Mouse (Mus musculus) erythroblast, adult 5-6 weeks (primary cell): ENCODE results near the gene Neu1. TPM values are rescaled to one million over a fixed set of nuclear protein-coding genes. Genes with fewer than 3 reads are reported as not detected.

Source experiments
- ATAC-seq: replicated peaks from 2 replicates; pipeline ENCODE4 v1.8.0; 2016; ENCODE audit warnings: moderate number of reproducible peaks, mild to moderate bottlenecking, moderate TSS enrichment, inconsistent platforms; ENCODE audit not compliant: poor library complexity, low FRiP score, severe bottlenecking
- total RNA-seq, 2 experiments: library from RNA; stranded (forward) in 1 of 2; stranded (reverse) in 1 of 2; fragments of 150-400 nt in 1 of 2; fragments of 200-764, 138-1000 nt in 1 of 2; gene quantifications; 2 replicates each; pipeline versions ENCODE4 v1.2.3 to v1.2.4; 2015 to 2017; ENCODE audit warnings: low replicate concordance in 2 of 2

Gene Neu1
- total RNA-seq (2015; ENCODE audit: low replicate concordance): 12.3 and 12.9 TPM in 2 replicates
- total RNA-seq (2017; ENCODE audit: low replicate concordance): 7.0 and 8.7 TPM in 2 replicates

GRCm38 (mm10) chr17:34931061-34931734 lies at the start of gene Neu1:
Gene Neu1 (plus strand): TSS chr17:34931253.
- ATAC-seq: peak; percentile 89

- no peak for ATAC-seq
Measured at GRCm38 (mm10) chr17:34881683-34882310, 49.3 kb upstream of the Neu1 start, which contains the start of gene Gm20547. Gene Gm20547 (minus strand): TSS chr17:34882042.

- no peak for ATAC-seq
Measured at GRCm38 (mm10) chr17:34883332-34883731, 47.7 kb upstream of the Neu1 start.

GRCm38 (mm10) chr17:34884704-34885103 lies 46.3 kb upstream of the Neu1 start:
- no peak for ATAC-seq

GRCm38 (mm10) chr17:34885615-34886014 lies 45.4 kb upstream of the Neu1 start:
- ATAC-seq: no peak

DNA sequence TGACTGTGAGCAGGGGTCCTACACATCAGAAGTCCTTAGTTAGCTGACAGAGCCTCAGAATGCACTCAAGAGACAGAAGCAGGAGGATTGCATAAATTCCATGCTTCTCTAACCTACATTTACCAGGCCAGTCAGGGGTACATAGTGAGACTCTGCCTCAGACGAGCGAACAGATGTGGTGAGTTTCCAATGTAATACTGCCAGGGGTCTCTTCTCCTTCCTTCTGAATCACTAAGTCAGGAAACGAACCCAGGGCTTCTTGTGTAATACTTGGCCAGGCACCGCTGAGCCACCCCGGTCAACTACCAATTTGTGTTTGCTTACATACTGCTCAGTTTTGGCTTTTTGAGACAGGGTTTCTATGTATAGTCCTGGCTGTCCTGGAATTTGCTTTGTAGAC lies 43.1 kb upstream of the Neu1 start:
- ATAC-seq: no peak

GRCm38 (mm10) chr17:34890074-34890743 lies 40.8 kb upstream of the Neu1 start:
- ATAC-seq: no peak

- no peak for ATAC-seq
Measured at GRCm38 (mm10) chr17:34891377-34891776, 39.7 kb upstream of the Neu1 start.

DNA sequence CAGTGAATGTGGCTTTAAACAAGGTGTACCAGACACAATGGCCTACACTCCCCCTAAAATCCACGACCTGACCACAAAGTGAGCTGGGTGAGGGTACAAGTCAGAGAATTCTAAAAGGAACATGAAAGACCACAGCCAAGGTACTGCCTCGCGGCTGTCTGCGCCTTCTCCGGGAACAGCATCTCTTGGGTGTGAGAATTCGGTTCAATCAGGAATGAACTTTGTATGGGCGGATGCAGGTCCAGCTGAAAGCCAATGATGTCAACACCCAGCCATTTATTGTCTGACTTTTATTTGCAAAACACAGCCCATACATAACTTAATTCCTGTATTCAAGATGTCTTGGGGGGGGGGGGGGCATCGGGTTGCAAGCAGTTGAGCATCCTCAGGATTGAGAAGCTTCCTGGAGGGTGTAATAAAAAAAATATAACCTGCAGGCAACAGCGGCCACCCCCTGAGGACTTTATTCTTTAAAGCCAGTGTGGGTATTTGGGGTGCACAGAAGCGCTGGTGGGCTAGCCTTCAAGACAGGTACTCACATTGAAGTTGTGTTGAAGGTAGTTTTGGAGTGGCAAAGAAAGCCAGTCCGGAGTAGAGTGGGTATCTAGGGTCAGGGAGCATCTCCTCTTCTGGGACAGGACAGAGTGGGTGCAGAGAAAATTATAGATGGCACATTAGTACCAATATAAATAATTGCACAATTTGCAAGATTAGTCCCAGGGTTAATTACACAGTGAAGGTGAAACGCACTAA lies 37.8 kb upstream of the Neu1 start:
- no peak for ATAC-seq

DNA sequence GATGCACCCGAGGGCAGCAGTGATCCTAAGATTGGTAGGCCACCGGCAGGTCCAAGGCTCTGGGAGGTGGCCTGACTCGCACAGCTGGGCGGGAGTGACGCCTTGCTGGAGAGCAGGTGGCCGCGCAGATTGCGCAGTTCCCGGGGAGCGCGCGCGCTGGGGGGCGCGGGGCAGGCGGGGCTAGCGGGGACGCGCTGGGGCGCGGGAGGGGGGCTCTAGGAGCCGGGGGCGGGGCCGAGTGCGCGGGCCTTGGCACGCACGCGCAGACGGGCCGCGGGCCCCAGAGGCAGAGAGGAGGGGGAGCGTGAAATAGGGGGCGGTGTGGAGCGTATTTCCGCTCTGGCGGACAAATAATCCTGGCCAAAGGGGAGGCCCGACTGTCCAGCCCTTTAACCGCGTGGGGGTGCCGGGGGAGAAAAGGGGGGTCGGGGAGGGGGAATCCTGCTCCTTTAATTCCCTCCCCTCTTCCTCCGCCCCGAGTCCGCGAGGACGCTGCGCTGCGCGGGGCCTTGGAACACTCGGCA lies 36.9 kb upstream of the Neu1 start:
- peak; percentile 63 for ATAC-seq

- ATAC-seq: no peak
Measured at GRCm38 (mm10) chr17:34894801-34895530, 36.1 kb upstream of the Neu1 start.

GRCm38 (mm10) chr17:34895724-34896123 lies 35.3 kb upstream of the Neu1 start:
- no peak for ATAC-seq

- no peak for ATAC-seq
Measured at GRCm38 (mm10) chr17:34896366-34896765, 34.7 kb upstream of the Neu1 start.

DNA sequence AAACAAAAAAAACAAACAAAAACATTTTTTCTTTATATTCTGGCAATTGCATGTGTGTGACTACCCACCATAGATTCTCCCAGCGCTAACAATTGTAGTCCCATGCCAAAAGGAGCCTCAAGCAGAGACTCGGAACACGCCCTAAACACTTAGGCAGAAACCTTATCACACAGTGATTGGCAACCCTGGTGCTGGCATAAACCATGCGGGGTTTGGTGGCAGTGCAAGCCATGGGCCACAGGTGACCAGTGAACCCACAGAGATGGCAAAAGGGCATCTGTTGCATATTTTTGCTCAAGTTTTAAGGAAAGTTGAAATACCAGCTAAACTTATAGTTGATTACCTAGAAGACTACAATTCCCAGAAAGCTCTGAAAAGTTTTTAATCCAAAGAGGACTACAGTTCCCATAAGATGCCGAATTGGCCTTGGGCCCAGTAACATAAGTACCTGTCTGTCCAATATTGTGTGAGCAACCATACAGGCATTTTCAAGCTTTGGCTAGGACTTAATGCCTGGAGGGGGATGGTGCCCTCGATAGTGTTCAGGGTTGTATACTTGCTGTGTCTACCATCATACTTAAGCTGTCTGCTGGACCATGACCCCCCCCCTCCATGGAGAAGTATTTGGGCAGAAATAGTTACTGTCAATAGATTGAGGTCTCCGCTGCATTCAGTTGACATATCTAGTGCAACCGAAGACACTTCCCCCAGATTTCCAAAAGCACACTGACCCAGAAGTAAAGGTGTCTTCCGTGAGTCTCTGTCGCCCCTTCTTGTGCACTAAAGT lies 33.5 kb upstream of the Neu1 start:
- ATAC-seq: no peak

DNA sequence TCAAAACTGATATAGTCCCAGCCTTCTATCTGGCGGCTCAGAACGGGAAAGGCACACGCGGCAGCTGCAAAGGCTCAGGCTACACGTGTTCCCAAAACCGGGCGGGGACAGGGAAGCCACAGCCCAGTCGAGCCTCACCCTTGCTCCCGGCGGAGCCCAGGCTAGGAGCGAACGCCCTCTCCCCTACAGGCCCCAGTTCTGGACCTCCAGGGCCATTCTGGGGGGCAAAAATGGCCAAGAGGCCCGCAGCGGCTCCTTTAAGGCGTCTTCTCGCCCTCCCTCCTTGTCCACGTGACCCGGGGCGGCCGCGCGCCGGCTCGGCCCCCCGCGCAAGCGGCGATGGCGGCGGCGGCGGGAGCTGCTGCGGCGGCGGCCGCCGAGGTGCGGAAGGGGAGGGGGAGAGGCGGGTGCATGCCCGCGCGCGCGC lies 32.9 kb upstream of the Neu1 start, which contains the start of the genes C2 and Ehmt2:
Gene C2 (minus strand): TSS at position 106 of the 427 bp plus-strand sequence.
Gene Ehmt2 (plus strand): TSS at position 310 of the 427 bp plus-strand sequence.
- ATAC-seq: peak; percentile 60

DNA sequence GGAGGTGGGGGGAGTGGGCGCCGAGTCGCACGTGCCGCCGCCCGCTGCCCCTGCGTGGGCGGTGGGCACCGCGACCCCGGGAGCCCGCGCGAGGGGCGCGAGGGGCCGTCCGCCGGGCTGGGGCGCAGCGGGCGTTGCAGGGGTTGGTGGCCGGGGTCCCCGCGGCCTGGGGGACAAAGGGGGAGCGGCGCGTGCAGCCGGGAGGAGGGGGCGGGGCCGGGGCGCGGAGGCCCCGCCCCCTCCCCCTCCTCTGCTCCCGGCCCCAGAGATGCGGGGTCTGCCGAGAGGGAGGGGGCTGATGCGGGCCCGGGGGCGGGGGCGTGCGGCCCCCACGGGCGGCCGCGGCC lies 32.4 kb upstream of the Neu1 start:
- ATAC-seq: no peak

DNA sequence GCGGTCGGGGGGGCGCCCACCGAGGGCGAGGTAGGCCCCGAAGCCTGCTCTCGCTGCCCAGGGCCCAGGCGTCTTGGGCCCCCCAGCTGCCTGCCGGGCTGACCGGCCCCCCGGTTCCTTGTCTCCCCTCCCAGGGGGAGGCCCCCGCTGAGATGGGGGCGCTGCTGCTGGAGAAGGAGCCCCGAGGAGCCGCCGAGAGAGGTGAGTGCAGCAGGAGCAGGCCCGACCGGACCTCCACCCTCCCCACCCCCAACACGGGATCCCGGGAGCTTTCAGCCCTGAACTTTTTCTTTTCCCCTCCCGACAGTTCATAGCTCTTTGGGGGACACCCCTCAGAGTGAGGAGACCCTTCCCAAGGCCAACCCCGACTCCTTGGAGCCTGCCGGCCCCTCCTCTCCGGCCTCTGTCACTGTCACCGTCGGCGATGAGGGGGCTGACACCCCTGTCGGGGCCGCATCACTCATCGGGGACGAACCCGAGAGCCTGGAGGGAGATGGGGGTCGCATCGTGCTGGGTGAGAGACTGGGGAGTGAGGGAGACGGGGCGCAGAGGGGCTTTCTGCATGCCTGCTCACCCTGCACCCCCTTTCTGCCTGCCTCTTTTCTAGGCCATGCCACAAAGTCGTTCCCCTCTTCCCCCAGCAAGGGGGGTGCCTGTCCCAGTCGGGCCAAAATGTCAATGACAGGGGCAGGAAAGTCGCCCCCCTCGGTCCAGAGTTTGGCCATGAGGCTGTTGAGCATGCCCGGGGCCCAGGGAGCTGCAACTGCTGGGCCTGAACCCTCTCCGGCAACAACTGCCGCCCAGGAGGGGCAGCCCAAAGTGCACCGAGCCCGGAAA lies 31.8 kb upstream of the Neu1 start:
- ATAC-seq: no peak

- no peak for ATAC-seq
Measured at GRCm38 (mm10) chr17:34899890-34900243, 31.2 kb upstream of the Neu1 start.
